Mouse (Mus musculus): Measurements from ENCODE around the gene Pacsin1.
"Not testable (repeated sequence)": the region's sequence is repeated elsewhere in the genome, so short reads cannot be mapped to it uniquely, and the experiment has no call there.

Gene Pacsin1

DNA sequence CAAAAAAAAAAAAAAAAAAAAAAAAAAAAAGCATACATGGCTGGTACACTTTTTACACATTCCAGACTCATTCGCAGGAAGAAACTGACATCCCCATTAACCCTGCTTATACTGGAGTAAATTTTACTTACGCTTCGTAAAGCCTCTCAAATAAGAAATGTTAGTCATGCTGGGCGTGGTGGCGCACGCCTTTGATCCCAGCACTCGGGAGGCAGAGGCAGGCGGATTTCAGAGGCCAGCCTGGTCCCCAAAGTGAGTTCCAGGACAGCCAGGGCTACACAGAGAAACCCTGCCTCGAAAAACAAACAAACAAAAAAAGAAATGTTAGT is 19.8 kb upstream of the Pacsin1 start:
- DNase-seq (ENCODE audit: low spot score in 2 of 2): not testable (repeated sequence)

DNA sequence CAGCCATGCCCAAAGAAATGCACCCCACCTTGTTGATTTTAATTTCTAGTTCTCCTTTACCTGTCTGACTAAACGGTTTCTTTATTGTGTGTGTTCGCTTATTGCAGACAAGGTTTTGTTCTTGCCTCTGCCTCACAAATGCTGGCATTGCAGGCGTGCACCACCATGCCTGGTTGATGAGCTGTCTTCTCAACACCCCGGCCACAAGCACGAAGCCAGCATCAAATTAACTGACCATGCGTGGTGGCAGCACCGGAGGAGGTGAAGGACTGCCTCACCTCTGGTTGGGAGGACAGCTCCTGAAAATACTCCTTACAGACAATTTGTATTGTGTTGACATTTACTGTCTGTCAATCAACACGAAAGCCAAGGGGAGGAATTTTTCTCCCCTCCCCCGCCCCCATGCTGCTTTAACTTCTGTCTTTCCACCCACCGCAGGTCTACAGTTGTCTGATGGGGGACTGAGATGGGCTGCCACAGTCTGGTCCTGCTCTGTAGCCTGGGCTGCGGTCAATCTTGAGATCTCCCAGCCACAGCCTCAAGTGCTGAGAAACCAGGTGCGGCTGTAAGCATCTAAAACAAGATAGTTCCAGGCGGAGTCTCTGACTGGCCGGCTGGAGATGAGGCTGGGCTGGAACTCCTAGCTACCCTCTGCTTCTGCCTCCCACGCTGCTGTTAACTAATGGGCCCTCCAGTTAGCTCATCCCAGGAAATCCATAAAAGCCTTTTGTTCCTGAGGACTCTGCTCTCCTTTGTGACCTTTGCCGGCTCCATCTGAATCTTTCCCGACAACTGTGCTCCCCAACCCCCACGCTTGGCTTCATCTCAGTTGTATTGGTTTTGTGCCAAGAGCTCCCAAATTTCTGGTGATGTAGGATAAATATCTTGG is 18.9 kb upstream of the Pacsin1 start, which contains the start of gene Rps10:
TSS of gene Rps10 (minus strand) at position 538 of the 889 bp plus-strand sequence.
- DNase-seq (ENCODE audit: low spot score in 2 of 2): no peak

DNA sequence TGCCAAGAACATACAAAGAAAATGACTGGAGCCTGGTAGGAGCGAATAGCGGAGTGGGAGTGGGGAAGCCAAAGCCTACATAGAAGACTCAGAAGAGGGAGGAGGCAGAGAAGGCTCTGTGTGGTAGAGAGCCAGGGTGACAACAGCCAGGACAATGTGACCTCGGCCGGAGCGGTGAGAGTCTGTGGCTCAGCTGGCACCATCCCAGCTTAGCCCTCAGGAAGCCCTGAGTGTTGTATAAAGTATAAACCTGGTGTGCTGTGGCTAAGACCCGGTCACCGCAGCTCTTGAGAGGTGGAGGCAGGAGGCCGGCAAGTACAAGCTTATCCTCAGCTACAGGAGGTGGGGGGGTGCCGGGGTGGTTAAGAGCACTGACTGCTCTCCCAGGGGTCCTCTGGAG is 18.0 kb upstream of the Pacsin1 start:
- DNase-seq (ENCODE audit: low spot score in 2 of 2): no peak

DNA sequence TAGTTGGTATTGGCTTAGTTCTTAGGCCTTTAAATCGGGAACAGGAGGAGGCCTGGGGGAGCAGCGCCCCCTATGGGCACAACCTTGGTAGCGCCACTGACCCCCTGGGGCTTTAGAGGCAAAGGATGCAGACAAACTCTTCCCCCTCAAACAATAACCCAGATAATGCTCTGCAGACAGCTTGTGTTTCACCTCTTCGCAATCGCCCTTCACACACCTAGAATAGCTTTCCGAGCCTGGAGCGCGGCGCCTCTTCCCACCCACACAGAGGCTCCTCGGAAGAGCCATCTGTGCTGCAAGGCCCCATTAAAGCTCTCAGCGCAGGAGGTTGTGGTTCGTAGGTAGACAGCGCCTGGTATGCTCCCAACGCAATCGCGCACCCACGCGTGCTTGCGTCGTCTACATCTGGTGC is 16.4 kb upstream of the Pacsin1 start:
- no peak for DNase-seq (ENCODE audit: low spot score in 2 of 2)

DNA sequence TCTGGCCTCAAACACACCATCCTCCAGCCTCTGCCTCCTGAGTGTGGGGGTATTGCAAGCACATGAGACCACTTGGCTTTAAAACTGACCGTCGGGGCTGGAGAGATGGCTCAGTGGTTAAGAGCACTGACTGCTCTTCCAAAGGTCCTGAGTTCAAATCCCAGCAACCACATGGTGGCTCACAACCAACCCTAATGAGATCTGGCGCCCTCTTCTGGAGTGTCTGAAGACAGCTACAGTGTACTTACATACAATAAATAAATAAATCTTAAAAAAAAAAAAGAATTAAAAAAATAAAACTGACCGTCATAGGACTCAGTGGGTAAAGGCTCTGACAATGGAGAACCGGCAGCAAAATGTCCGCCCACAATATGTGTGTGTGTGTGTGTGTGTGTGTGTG is 15.5 kb upstream of the Pacsin1 start:
- not testable (repeated sequence) for DNase-seq (ENCODE audit: low spot score in 2 of 2)

DNA sequence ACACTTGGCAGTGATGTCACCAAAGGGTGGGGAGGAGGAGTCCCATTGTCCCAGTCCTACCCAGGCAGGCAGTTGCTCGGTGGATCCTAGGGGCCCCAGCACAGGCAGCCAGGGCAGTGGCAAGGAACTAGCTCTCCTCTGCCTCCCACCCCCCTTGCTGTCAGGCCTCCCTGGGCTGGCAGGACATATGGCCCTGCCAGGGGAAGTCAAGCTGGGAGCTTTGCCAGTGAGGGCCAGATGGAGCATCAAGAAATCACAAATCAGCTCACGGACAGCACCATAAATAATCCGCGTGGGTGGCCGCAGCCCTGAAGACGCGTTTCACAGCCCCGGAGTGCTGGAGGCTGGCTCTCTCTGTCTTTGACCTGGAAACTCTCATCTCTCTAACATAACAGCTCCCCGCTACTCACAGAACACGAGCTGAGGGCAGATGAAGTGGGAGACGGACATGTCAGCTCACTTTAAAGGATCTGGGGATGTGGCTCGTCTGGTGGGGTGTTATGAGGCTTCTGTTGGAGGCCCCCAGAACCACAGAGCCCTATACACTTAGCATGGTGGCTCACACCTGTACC is 12.7 kb upstream of the Pacsin1 start:
- DNase-seq (ENCODE audit: low spot score in 2 of 2): no peak

DNA sequence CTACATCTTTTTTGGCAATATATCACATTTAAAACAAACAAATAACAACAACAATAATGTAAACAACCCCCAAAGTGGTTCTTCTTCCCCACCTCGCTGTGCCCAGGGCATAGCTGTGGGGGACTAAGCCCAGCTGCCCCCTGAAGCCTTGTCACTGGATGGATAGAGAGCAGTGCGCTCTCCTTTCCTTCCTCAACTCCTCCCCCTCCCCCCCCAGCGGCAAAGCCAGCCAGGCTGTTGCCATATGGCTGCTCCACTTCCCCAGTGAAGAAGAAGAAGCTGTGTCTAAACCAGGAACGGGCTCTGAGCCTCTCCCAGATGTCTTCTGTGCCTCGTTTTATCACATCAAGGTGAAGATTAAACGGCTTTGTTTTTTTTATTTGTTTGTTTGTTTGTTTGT is 12.2 kb upstream of the Pacsin1 start:
- no peak for DNase-seq (ENCODE audit: low spot score in 2 of 2)

DNA sequence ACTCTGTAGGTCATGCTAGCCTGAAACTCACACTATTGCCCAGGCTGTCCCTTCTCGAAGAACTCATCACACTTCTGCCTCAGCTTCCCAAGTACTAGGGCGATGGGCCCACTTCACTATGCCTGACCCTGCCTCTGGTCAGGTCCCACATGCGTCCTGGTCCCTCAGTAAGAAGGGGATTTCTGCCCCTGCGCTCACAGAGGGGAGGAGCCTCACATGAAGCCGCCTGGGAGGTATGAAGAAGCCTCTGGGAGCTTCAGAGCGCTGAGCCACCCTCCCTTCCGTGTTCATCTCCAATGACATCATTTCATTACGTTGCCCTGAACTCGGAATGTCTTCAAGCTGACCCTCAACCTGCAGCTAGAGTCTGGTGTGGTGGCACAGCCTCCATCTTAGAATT is 11.6 kb upstream of the Pacsin1 start:
- DNase-seq (ENCODE audit: low spot score in 2 of 2): no peak

DNA sequence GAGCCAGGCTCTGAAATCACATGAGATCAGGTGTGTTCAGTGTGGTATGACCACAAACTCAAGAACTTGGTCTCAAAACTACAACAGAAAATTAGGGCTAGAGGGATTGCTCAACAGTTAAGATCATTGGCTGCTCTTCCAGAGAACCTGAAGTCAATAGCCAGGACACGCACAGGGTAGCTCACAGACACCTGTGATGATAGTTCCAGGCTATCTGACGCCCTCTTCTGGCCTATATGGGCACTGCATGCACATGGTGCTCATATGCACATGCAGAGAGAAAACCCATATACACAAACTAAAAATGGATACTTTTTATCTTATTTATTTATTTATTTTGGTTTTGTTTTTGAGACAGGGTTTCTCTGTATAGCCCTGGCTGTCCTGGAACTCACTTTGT is 10.7 kb upstream of the Pacsin1 start:
- DNase-seq (ENCODE audit: low spot score in 2 of 2): no peak

DNA sequence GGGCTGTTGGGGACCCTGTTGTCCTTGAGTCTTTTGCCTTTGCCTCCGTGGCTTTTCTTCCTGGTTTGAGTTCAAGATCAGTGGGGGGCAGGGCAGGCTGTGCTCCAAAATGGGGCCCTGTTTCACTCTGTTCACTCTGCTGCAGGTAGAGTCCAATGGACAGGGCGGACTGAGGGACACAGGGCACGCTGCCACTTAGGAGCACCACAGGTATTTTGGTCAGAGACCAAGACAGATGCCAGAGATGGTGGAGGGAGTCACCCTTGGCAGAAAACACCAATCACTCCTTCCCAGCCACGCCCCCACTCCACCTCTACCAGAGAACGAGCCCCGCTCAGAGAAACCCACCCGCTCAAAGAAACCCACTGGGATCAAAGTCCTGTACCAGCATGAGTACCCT is 9.5 kb upstream of the Pacsin1 start:
- no peak for DNase-seq (ENCODE audit: low spot score in 2 of 2)

DNA sequence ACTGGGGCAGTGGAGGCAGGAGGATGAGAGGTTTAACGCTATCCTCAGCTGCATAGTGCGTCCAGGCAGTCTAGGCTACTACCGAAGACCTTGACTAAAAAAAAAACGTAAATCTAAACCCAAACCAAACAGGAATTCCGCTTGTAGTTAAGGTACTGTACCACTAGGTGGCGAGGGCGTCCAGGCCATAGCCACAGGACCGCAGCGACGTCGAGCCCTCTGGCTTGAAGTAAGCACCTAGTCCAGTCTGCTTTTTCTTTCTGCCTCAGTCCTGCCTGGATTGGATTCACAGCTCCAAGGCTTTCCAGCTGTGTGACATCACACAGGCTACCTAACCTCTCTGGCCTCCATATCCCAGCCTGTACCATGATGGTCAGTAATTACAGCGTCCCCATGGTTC is 5.1 kb upstream of the Pacsin1 start:
- peak; percentile 30 to 41 for DNase-seq (ENCODE audit: low spot score in 2 of 2)

DNA sequence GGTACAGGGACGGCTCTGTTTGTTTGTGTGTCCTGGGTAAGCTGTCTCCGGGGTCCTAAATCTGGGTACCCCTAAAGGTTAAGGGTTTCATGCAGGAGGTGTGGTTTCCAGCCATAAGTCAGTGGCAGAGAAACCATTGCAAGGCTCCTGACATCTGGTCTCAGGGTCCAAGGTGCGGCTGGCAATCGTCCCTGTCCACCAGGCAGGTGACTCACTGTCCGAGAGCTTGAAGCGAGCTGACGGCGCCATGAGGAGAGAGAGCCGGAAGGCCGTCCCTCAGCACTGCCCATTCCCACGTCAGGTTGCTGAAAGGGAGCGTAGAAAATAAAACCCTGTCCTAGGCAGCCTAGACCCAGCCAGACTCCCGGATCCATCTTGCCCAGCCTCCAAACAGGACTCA is 4.7 kb upstream of the Pacsin1 start:
- DNase-seq (ENCODE audit: low spot score in 2 of 2): no peak

DNA sequence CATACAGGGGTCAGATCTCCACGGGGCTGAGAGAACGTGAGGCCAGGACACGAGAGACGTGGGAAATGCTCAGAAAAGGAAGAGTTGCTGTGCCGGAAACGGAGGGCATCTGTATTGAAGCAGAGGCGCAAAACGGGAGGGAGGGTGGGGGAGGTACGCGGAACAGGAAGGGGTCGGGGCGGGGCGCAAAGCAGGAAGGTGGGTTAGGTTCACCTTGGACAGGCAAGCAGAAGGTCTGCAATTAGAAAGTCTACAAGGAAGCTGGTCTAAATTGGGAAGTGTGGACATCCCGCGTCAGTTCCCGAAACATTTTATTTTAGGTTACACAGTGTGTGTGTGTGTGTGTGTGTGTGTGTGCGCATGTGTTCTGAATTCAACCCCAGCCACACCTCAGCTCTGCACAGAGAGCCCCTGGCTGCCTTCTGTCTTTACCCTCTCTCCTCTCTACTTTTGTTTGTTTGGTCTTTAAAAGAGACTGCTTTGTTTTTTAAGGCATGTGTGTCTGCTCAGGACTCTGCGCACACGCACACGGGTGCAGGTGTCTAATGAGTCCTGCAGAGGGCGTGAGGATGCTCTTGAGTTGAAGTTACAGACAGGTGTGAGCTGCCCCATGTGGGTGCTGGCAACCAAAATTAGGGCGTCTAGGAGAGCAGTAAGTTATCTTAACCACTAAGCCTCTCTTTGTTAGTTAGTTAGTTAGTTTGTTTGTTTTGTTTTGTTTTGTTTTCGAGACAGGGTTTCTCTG is 3.1 kb upstream of the Pacsin1 start:
- no peak for DNase-seq (ENCODE audit: low spot score in 2 of 2)

DNA sequence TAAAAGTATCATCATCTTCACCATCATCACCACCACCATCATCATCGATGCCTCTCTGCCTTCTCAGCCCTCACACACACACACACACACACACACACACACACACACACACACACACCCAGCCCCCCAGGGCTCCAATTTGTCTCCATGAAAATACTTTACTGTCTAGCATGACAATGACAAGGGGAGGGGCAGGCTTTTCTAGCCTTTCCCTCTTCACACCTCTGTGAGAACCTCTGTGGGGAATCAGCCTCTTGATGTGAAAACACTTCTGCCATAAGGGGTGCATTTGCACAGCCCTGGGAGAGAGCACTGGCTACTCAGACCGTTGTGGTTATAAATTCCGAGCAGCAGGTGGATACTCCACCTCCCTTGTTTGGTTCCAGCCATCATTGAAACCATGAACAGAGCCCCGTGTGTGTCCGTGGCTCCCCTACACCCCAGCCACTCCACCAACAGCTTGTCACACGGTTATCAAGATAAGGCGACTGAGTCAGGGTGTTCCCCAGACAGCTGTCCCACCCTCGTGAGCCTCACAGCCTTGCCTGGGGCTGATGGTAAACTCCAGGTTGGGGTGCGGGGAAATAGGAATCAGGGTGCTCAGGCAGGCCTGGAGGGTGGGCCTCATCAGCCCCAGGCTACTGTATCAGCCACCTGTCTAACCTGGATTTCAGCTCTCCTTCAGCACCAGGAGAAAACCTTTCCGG is 1.9 kb upstream of the Pacsin1 start:
- no peak for DNase-seq (ENCODE audit: low spot score in 2 of 2)

DNA sequence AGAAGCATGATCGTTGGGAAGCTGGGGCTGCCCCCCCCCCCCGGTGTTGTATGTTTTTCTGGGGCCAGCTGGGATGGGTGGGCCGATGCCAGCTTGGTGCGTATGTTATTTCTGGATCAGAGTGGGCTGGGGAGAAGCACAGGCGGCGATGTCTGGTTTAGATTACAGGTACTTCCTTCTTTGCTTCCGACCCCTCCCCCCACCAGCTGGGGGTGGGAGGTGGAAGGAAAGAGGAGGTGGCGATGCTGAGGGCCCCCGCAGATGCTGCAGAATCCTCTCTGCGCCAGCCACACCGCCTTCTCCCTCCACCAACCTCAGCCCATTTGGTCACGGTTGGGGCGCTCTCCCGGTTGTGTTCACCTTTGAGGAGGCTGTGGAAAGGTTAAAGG is 696 bp downstream of the Pacsin1 start:
- no peak for DNase-seq (ENCODE audit: low spot score in 2 of 2)

DNA sequence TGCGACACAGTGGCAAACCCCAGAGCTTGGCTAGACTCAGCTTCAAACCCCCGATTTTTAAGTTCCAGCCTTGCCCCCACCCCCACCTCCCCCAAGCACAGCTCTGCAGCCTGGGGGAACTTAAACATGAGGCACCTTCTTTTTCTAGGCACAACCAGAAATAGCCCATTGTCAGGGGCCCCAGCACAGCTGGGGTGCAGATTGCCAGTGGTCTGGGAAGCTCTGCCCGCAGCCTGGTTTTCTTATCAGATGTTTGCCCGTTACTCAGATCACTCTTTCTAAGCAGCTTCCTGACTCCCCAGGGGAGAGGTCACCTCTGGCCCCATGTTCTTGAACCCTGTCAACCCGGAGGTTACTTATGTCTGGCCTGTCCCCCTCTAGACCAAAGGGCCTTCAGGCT is 1.1 kb downstream of the Pacsin1 start:
- no peak for DNase-seq (ENCODE audit: low spot score in 2 of 2)

DNA sequence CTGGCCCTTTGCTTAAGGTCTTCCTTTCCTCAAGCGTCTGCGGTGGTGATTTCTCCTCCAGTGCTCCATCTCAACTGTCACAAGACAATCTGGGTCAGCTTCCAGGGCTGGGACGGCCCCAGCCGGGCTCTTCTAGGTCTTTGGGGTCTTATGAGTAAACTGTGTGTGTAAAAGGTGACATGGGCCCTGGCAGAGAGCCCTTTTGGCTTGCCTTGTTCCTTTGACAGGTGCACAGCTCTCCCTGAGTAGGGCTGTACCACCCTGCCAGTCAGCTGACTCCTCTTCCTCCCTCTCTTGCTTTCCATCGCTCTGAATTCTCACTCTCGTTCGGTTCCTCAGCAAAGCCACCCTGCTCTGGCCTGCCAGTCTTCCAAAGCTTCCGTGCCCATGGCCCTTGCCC is 1.8 kb downstream of the Pacsin1 start:
- DNase-seq (ENCODE audit: low spot score in 2 of 2): no peak

DNA sequence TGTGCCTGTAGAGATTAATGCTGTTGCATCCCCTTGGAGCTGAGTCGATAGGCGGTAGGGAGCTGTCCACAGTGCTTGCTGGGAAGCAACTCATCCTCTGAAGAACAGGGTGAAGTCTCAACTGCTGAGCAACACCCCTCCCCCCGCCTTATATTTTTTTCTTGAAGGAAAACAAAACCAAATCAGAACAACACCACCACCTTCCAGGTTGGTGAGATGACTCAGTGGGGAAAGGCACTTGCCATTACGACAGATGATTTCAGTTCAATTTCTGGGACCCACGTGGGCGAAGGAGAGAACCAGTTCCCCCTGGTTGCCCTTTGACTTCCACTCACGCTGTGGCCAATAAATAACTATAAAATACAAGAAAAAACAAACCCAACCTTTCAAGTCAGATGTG is 3.5 kb downstream of the Pacsin1 start:
- DNase-seq (ENCODE audit: low spot score in 2 of 2): no peak

DNA sequence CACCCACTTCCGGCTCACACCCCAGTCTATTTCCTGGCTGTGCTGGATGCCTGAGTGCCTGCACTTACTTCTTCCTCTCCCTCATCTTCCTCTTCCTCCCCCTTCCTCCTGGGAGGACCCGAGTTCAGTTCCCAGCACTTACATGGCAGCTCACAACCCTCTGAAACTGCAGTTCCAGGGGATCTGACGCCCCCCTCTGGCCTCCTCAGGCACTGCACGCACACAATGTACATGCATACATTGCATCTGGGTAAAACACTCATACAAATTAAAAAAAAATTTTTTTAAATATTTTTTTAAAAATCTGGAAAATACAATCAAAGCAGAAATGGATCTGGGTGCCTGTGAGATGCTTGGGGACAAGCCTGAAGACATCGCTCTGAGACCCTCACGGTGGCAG is 16.4 kb downstream of the Pacsin1 start:
- DNase-seq (ENCODE audit: low spot score in 2 of 2): no peak

DNA sequence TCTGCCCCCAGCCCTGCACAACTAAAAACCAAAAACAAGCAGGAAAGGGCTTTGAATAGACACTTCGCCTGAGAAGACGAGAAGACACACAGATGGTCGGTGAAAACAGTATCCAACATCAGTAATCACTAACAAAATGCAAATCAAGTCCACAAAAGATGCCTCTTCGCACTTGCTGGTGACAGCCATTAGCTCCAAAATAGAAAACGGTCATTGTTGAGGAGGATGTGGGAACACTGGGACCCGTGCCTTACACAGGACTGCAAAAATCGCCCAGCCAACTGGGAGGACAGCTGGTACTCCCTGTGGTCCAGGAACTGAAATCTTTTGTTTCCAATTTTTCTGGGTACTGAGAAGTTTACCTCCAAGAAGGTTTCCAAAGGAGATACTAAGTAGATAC is 18.6 kb downstream of the Pacsin1 start:
- DNase-seq (ENCODE audit: low spot score in 2 of 2): no peak

DNA sequence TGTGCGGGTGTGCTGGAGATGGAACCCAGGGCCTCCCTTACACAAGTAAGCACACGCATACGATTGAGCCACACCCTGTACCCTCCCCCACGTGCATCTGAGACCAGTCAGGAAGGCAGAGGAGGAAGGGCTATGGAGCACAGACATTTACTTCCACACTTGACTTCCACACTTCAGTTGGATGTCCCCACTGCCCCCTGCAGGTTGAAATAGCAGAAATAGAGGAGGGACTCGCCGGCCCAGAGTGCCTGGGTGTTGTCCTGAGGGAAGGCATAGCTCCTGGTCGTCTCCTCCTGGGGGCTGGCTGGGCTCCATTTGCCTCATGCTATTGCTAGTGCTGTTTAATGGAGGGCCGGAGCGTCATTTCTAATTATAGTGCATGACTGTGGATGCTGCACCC is 20.1 kb downstream of the Pacsin1 start:
- DNase-seq (ENCODE audit: low spot score in 2 of 2): no peak

DNA sequence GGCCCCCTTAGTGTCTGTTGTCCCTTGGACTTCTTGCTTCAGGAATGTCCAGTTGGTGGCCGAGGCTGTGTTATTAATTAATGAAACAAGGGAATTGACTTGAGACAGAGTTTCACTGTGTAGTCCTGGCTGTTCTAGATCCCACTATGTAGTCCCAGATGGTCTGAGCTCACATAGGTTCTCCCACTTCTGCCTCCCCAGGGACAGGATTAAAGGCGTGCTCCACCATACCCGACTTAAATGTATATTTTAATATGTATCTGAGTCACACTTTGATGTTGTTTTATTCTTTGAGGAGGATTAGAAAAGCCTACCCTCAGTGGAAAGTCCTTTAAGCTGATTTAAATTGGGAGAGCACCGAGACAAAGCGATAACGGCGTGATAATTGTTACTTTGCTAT is 21.0 kb downstream of the Pacsin1 start:
- DNase-seq (ENCODE audit: low spot score in 2 of 2): no peak
